Mouse (Mus musculus) kidney, adult 18-20 months (tissue): ENCODE data around the gene Ctsw.

Source experiments
- DNase-seq: peaks from one replicate; pipeline ENCODE4 v3.0.0; 2021

Ctsw gene

GRCm38 (mm10) chr19:5487768-5488550 is 19.7 kb upstream of the Ctsw start, which contains the start of gene Mus81:
Gene Mus81, minus strand, starts transcription at chr19:5488402.
- DNase-seq = peak; percentile 97

GRCm38 (mm10) chr19:5486771-5487170 is 18.5 kb upstream of the Ctsw start:
- DNase-seq = no peak

- no peak for DNase-seq
Measured at GRCm38 (mm10) chr19:5486286-5486685, 18.0 kb upstream of the Ctsw start.

GRCm38 (mm10) chr19:5485821-5486220 is 17.5 kb upstream of the Ctsw start:
- no peak for DNase-seq

- DNase-seq = no peak
Measured at GRCm38 (mm10) chr19:5485371-5485770, 17.1 kb upstream of the Ctsw start.

GRCm38 (mm10) chr19:5484496-5484895 is 16.2 kb upstream of the Ctsw start:
- DNase-seq = no peak

GRCm38 (mm10) chr19:5483386-5484359 is 15.4 kb upstream of the Ctsw start:
- no peak for DNase-seq

- no peak for DNase-seq
Measured at GRCm38 (mm10) chr19:5481398-5481797, 13.1 kb upstream of the Ctsw start.

- no peak for DNase-seq
Measured at GRCm38 (mm10) chr19:5480016-5480415, 11.7 kb upstream of the Ctsw start.

- DNase-seq = no peak
Measured at GRCm38 (mm10) chr19:5477668-5478300, 9.5 kb upstream of the Ctsw start.

- DNase-seq = no peak
Measured at GRCm38 (mm10) chr19:5477004-5477667, 8.8 kb upstream of the Ctsw start.

- DNase-seq = no peak
Measured at GRCm38 (mm10) chr19:5475069-5475714, 6.9 kb upstream of the Ctsw start.

GRCm38 (mm10) chr19:5474281-5475068 is 6.2 kb upstream of the Ctsw start:
- peak; percentile 32 for DNase-seq

- DNase-seq = peak; percentile 79
Measured at GRCm38 (mm10) chr19:5473720-5474119, 5.4 kb upstream of the Ctsw start, which contains the start of gene Efemp2. Gene Efemp2, plus strand, starts transcription at chr19:5473954.

GRCm38 (mm10) chr19:5472857-5473256 is 4.5 kb upstream of the Ctsw start:
- no peak for DNase-seq

GRCm38 (mm10) chr19:5471846-5472245 is 3.5 kb upstream of the Ctsw start:
- no peak for DNase-seq

GRCm38 (mm10) chr19:5466916-5467500 is 1.3 kb downstream of the Ctsw start:
- no peak for DNase-seq

GRCm38 (mm10) chr19:5465037-5465436 is 3.3 kb downstream of the Ctsw start:
- no peak for DNase-seq

GRCm38 (mm10) chr19:5463791-5464562 is 4.3 kb downstream of the Ctsw start:
- DNase-seq = peak; percentile 49

GRCm38 (mm10) chr19:5463212-5463611 is 5.1 kb downstream of the Ctsw start:
- DNase-seq = no peak
